Mouse (Mus musculus): Measurements from ENCODE around the gene Tyk2. TPM values are rescaled to one million over a fixed set of nuclear protein-coding genes. Genes with fewer than 3 reads are reported as not detected.

The Tyk2 gene
- polyA plus RNA-seq, 1 experiment from 2014 or later = 5.4 TPM

DNA sequence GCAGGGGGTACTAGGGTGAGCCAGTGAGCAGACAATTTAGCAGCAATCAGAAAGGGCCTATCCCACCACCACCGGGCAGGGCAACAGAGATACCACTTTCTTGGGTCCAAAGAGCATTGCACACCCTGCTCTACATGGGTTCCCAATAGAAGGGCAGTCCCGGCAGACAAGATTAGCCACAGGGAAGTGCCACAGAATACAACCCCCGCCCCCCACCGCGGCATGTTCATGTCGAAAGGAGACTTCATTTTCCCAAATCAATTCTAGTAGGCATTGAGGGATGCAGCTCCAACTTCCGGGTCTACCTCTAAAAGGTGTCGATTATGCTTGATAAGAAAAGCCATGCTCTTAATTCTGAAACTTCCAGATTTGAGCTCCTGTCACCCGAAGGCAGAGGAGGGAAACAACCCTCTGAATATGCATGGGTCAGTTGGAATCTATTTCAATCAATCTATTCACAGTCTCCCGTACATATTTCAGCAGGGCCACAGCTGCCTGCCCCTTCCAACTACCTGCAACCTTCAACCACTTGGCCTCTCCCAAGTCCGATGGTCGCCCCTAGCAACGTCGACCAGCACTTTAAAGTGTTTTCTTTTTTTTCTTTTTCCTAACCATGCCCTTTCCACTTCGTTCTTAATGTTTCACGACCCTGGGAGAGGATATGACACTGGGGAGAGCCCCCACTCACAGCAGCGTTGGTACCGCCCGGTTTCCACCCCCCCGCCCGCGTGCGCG lies 39.9 kb downstream of the Tyk2 start:
- H3K9ac ChIP-seq (replicated peaks) = peak overlapping the region; percentile 80
- H3K4me2 ChIP-seq (ENCODE audit: low read depth, low read length) = peak overlapping the region; percentile 92
- TF ChIP-seq EP300 (IDR thresholded peaks at IDR 0.05; ENCODE audit: low read depth) = 0 out of 2 replicates have a peak, but pooled peaks have one; percentile 10
- no peak for TF ChIP-seq CTCF (IDR thresholded peaks at IDR 0.05; ENCODE audit: low read depth)
- H3K9me3 ChIP-seq (ENCODE audit: low read length) = no peaks in the 10 kb centered on the region
- WGBS (ENCODE audit: insufficient replicate concordance) = 2% methylated on average over 24 of the region's 24 CpGs
- H3K27me3 ChIP-seq (ENCODE audit: insufficient read depth, low read length) = no peaks in the 10 kb centered on the region
- H3K4me3 ChIP-seq (ENCODE audit: low read depth, low read length) = peak overlapping the region; percentile 75
- H3K36me3 ChIP-seq (replicated peaks; ENCODE audit: insufficient read depth, low read length) = peaks cover 39% of the 10 kb centered on the region
- peak overlapping the region; percentile 91 for H3K27ac ChIP-seq (ENCODE audit: low read depth)
- peaks cover 16% of the 10 kb centered on the region for H3K4me1 ChIP-seq (ENCODE audit: insufficient read depth)
- peak; percentile 40 for DNase-seq
- ATAC-seq = peak; percentile 8; the same call in 1 of the 2 replicates

DNA sequence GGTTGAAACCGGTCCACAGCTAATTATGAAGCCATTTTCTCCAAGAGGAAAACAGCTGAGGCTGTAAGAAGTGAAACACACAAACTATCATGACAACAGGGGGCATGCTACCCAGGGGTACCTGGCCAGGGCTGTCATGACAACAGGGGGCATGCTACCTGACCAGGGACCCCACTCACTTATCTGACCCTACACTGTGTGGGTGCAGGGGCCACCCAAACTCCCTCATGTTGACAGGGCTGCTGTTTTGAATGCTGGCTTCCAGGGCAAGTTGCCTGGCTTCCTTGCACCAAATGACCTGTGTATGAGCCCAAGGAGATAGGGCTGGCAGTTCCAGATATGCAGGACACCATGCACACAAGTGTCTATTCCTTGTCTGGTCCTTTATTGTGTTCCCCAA lies 40.5 kb downstream of the Tyk2 start:
- WGBS (ENCODE audit: insufficient replicate concordance) = 79% methylated on average over 1 of the region's 1 CpGs

DNA sequence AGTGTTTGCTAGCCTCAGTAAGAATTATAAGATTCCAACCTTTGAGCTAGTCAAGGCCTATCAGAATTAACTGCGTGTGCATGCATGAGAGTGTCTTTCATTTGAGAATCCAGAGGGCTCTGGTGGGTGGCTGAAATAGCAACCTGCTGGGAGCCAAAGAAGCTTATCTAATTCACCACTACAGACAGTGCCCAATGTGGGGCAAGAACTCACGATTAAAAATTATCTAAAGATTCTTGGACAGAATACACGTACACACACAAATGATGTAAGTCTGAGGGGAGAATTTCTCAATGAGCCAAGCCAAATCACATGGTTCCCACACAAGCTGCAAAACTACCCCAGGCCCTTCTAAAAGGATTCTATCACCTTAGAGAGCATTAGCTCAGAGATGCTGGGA lies 47.7 kb downstream of the Tyk2 start:
- H3K9ac ChIP-seq (replicated peaks) = no peak overlapping the region
- WGBS (ENCODE audit: insufficient replicate concordance) = 42% methylated on average over 3 of the region's 3 CpGs
- H3K4me1 ChIP-seq (ENCODE audit: insufficient read depth) = peaks cover 8% of the 10 kb centered on the region
- no peaks in the 10 kb centered on the region for H3K9me3 ChIP-seq (ENCODE audit: low read length)
- ATAC-seq = peak; percentile 78
- H3K4me2 ChIP-seq (ENCODE audit: low read depth, low read length) = no peak overlapping the region
- no peaks in the 10 kb centered on the region for H3K27me3 ChIP-seq (ENCODE audit: insufficient read depth, low read length)
- TF ChIP-seq CTCF (IDR thresholded peaks at IDR 0.05; ENCODE audit: low read depth) (no peak), EP300 (IDR thresholded peaks at IDR 0.05; ENCODE audit: low read depth) (0 out of 2 replicates have a peak, but pooled peaks have one; percentile 56)
- DNase-seq = no peak
- H3K4me3 ChIP-seq (ENCODE audit: low read depth, low read length) = no peak overlapping the region
- H3K36me3 ChIP-seq (replicated peaks; ENCODE audit: insufficient read depth, low read length) = peaks cover 89% of the 10 kb centered on the region
- no peak overlapping the region for H3K27ac ChIP-seq (ENCODE audit: low read depth)

More for the DNA sequence above, 40.5 kb downstream of the Tyk2 start:
- Histone ChIP-seq H3K4me1 (ENCODE audit: insufficient read depth) (peaks cover 16% of the 10 kb centered on the region), H3K4me3 (ENCODE audit: low read depth, low read length) (peak overlapping the region; percentile 75), H3K27ac (ENCODE audit: low read depth) (no peak overlapping the region), H3K9ac (replicated peaks) (peak overlapping the region; percentile 80), H3K9me3 (ENCODE audit: low read length) (no peaks in the 10 kb centered on the region), H3K36me3 (replicated peaks; ENCODE audit: insufficient read depth, low read length) (peaks cover 45% of the 10 kb centered on the region), H3K4me2 (ENCODE audit: low read depth, low read length) (peak overlapping the region; percentile 92), H3K27me3 (ENCODE audit: insufficient read depth, low read length) (no peaks in the 10 kb centered on the region)
- DNase-seq (no peak), ATAC-seq (no peak)
- TF ChIP-seq EP300 (IDR thresholded peaks at IDR 0.05; ENCODE audit: low read depth) (no peak), CTCF (IDR thresholded peaks at IDR 0.05; ENCODE audit: low read depth) (no peak)

DNA sequence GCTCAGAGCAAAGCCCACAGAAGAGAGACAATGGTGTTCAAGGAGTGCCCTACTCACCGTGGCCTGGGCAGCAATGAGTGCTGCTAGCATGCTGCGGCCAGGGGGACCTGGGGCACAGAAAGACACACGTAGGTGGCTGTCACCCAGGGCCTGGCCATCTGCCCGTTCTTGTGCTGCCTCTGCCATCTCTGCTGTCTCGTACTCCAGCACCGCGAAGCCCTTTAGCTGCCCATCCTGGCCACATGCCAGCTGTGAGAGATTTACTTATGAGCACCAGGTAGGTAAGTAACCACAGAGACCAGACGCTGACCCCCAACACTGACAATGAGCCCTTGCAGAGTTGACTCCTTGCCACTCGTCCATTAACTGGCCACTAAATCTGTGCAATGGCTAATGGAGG lies 49.9 kb downstream of the Tyk2 start:
- DNase-seq (no peak), ATAC-seq (no peak)
- Histone ChIP-seq H3K4me3 (ENCODE audit: low read depth, low read length) (no peak overlapping the region), H3K36me3 (replicated peaks; ENCODE audit: insufficient read depth, low read length) (peaks cover 88% of the 10 kb centered on the region), H3K4me1 (ENCODE audit: insufficient read depth) (peaks cover 8% of the 10 kb centered on the region), H3K27me3 (ENCODE audit: insufficient read depth, low read length) (no peaks in the 10 kb centered on the region), H3K9ac (replicated peaks) (no peak overlapping the region), H3K4me2 (ENCODE audit: low read depth, low read length) (no peak overlapping the region), H3K27ac (ENCODE audit: low read depth) (no peak overlapping the region), H3K9me3 (ENCODE audit: low read length) (no peaks in the 10 kb centered on the region)
- TF ChIP-seq EP300 (IDR thresholded peaks at IDR 0.05; ENCODE audit: low read depth) (no peak), CTCF (IDR thresholded peaks at IDR 0.05; ENCODE audit: low read depth) (no peak)
- WGBS (ENCODE audit: insufficient replicate concordance) = 86% methylated on average over 9 of the region's 9 CpGs

DNA sequence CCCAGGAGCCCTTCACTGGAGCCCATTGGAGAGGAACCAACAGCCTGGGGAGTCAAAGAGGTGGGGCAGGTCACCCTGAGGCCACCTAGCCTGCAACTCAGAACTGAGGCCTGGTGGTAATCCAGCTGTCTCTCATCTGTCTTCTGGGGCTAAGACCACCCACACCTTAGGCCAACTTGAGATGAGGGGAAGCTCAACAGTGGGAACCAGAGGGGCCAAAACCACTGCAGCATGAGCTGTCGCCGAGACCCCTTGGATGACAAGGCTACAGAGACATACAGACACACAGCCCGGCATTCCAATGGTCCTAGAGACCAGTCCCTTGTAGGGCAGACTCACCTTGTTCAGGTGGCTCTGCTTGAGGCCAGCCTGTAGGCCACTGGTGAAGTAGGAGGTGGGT lies 55.4 kb downstream of the Tyk2 start:
- Histone ChIP-seq H3K4me1 (ENCODE audit: insufficient read depth) (peaks cover 16% of the 10 kb centered on the region), H3K36me3 (replicated peaks; ENCODE audit: insufficient read depth, low read length) (peaks cover 49% of the 10 kb centered on the region), H3K9ac (replicated peaks) (no peak overlapping the region), H3K4me2 (ENCODE audit: low read depth, low read length) (no peak overlapping the region), H3K27ac (ENCODE audit: low read depth) (no peak overlapping the region), H3K4me3 (ENCODE audit: low read depth, low read length) (no peak overlapping the region), H3K27me3 (ENCODE audit: insufficient read depth, low read length) (no peaks in the 10 kb centered on the region), H3K9me3 (ENCODE audit: low read length) (no peaks in the 10 kb centered on the region)
- no peak for DNase-seq
- WGBS (ENCODE audit: insufficient replicate concordance) = 92% methylated on average over 3 of the region's 3 CpGs
- no peak for ATAC-seq
- TF ChIP-seq EP300 (IDR thresholded peaks at IDR 0.05; ENCODE audit: low read depth) (no peak), CTCF (IDR thresholded peaks at IDR 0.05; ENCODE audit: low read depth) (no peak)

DNA sequence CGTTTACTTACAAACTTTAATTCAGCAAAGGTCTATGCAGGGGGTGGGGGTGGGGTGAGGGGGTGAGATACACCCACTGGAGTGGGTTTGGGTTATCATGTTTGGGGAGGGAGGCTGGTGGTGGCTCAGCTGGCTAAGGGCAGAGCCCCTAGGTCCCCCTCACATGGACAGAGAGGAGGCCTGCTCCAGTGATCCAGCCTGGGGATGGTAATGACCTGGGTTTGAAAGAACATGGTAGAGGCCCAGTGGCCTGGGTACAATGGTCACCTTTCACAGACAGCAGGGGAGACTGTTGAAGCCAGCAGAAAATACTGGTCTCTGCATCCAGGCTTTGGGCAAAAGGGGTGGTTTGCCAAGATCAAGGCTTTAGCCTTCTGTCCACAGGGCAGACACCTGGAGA lies 56.9 kb downstream of the Tyk2 start:
- Histone ChIP-seq H3K9me3 (ENCODE audit: low read length) (no peaks in the 10 kb centered on the region), H3K27ac (ENCODE audit: low read depth) (peak overlapping the region; percentile 64), H3K4me3 (ENCODE audit: low read depth, low read length) (no peak overlapping the region), H3K36me3 (replicated peaks; ENCODE audit: insufficient read depth, low read length) (peaks cover 37% of the 10 kb centered on the region), H3K9ac (replicated peaks) (no peak overlapping the region), H3K27me3 (ENCODE audit: insufficient read depth, low read length) (no peaks in the 10 kb centered on the region), H3K4me2 (ENCODE audit: low read depth, low read length) (peak overlapping the region; percentile 88), H3K4me1 (ENCODE audit: insufficient read depth) (peaks cover 16% of the 10 kb centered on the region)
- no peak for DNase-seq
- 68% methylated on average over 1 of the region's 1 CpGs for WGBS (ENCODE audit: insufficient replicate concordance)
- TF ChIP-seq EP300 (IDR thresholded peaks at IDR 0.05; ENCODE audit: low read depth) (no peak), CTCF (IDR thresholded peaks at IDR 0.05; ENCODE audit: low read depth) (no peak)
- ATAC-seq = no peak

Data from liver, postnatal 0 days (tissue).